Mouse (Mus musculus): ENCODE measurements at regions not wholly inside any gene's neighbourhood (a gene's known extent, or its start where the extent isn't known, plus 50 kb on each side); places are given as distances from the start of the nearest gene placed in this dataset.
A peak's percentile ranks its signal among the peaks of the same experiment; 100 is the strongest.

DNA sequence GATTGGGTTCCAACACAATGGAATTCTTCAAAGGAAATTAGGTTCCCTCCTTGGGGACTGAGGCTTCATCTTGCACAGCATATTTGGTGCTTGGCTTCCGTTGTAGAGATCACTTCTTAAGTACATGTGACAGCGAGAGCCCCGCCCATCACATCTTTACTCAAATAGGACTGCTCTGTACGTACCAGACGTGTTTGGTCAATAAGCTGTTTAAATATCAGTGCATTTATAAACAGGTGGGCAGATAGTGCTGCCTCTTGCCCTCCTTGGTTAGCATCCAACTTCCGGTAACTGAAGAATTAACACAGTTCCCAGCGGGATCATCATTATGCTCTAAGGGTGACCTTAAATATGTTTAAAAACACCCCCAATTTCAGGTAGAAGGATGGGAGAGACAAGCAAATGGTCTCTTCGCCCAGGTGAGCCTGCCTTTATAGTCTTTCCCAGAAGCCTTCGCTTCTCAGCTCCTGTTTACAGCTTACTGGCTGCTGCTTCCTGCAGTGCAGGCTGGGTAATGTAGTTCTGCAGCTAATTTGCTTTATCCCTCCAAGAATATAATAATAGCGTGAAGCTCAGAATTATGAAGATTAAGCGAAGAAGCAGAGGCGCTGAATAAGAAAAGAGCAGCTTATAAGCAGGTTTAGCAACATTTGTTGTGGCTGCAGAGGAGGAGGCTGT is 242.1 kb downstream of the Foxo1 start:
- peak; percentile 60 to 82 for DNase-seq (ENCODE audit: low spot score in 2 of 2)

DNA sequence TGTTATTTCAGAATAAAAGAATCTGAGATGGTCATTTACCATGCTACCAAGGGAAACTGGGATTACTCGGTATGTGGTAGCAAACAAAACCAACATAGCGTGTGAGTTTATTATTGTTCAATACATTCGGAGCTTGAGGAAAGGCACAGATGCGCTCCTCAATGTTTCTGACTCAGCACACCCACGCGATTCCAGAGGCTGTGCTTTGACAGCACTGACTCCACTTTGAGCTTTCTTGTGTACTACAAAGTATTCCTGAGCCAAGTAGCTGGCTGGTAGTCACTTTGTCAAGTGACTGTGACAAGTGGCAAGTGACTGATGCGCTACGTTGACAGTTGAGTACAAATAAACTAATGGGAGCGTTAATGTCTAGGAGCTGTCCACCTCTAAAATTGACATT is 235.8 kb downstream of the Foxo1 start:
- peak; percentile 51 to 78 for DNase-seq (ENCODE audit: low spot score in 2 of 2)

DNA sequence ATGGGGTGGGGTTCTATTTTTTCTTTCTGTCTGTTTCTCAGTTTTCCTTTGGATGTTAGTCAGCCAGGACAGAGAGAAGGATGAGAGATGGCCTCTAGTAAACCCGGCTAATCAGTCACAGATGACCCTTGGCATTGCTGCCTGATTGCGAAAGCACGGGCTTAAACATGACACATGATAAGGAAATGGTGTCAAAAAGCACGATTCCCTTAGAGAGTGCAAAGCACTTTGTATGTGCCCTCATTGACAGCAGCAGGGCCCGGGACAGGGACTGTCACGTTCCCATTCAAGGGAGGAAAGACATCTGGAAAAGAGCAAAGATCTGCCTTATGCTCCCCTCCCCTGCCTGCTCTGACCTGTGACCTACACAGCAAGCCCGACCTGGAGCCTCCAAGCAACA is 234.1 kb downstream of the Foxo1 start:
- DNase-seq (ENCODE audit: low spot score in 2 of 2) = no peak

DNA sequence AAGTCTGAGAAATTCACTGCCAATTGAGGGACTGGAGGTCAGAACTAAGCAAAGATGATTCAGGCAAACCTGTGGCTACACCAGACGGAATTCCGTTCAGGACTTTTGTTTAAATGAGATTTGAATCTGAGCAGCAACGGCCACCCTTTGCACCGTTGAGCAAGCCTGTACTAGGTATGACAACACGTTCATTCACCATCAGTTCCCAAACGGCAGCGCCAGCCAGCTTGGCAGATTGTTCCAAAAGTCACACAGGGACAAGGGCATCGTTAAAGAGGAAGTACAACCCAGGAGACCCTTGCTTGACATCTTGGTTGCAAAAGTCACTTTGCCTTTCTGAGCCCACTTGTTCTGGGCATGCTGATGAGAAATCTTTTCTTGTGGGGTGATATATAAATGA is 233.5 kb downstream of the Foxo1 start:
- no peak for DNase-seq (ENCODE audit: low spot score in 2 of 2)

DNA sequence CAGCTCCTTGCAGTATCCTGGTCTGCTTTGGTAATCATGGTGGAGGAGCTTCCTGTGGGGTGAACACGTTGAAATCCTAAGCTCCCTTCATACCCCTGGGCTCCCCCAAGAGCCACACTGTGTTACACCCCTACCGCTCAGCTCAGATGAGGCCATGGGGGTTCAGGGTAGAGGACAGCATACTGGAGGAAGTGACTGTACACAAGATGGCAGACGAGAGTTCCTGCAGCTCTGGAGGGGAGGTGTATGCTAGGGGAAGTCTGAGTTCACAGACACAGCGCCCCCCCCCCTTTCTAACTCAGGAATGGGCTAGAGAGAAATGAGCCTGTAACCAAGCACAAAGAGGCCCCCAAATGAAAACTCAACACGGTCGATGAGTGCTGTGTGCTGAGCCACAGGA is 231.9 kb downstream of the Foxo1 start:
- DNase-seq (ENCODE audit: low spot score in 2 of 2) = no peak

DNA sequence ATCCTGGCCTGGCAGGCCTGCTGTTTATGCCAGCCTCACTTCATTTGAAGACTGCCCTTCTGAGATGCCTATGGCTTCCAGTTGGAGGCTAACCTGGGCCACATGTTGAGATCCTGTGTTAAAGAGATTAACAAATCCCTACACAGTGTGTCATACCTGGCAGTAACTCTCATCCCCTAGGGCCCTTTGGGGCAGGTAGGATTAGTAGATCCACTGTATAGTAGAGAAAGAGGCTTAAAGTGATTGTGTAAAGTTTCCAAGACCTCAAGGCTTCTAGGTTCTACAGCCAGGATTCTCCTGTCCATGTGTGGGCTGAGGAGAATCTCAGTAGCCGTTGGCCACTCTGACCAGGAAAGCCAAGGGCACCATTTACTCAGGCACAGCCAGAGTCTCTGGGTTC is 231.4 kb downstream of the Foxo1 start:
- no peak for DNase-seq (ENCODE audit: low spot score in 2 of 2)

DNA sequence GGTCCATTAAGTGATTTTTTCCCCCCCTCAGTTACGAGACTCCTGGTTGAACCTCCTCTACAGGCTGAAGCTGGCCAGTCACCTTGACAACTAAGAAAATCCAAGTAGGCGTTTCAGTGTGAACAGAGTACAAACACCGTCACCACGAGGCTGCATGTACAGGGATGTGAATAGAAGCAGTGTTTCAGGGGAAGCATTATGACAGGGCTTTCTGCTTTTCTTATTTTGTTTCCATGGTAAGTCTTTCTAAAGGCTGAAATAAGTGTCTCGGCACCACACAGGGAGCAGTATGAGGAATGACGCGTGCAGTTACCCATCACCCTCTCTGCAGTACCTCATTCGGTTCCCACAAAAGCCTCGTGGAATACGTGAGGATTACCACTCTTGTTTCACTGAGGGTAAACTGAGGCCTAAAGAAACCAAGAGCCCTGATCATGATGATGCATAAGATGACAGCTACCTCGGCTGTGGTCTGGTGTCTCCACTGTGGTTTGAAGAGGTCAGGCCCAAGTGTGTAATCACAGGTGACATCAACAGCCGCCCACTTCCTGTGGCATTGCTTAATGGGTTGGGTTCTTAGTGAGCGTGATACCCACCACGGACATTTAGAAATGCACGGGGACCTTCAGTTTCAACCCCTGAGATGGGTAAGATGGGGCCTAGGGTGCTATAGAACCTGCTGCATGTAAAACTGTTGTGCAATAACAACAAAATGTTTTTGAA is 230.5 kb downstream of the Foxo1 start:
- peak in 1 of 2 experiments; percentile 13 for DNase-seq (ENCODE audit: low spot score in 2 of 2)

DNA sequence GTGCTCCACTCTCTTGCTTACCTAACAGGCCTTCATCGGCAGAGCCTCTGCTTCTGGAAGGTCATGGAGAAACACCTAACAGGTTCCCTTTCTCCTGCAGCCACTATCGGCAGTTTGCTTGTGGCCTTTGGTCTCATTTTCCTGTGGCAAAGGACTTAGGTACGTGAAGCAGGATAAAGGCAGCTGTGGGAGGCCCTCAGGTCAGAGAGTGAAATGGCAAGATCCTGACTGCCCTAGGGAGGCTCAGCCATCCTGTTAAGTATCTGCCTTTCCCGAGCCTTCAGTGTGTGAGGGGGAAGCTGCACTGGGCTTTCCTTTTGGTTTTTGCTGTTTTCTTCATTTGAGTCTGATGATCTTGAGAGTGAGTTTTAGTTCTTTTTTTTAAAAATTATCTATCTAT is 228.8 kb downstream of the Foxo1 start:
- DNase-seq (ENCODE audit: low spot score in 2 of 2) = no peak

DNA sequence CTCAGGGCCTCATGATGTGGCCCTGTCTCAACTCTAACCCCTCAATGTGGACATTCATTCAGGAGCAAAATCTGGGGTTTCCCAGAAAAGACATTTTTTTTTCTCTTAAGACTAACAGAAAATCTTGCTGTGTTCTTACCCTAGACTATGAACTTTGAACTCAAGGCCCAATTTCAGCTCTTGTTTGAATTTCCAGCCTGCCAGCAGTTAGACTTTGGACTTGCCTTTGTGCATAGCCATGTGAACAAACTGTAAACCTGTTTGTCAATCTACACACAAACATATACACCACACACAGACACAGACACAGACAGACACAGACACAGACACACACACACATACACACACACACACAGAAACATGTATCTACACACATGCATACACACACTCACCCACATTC is 227.3 kb downstream of the Foxo1 start:
- DNase-seq (ENCODE audit: low spot score in 2 of 2) = no peak

DNA sequence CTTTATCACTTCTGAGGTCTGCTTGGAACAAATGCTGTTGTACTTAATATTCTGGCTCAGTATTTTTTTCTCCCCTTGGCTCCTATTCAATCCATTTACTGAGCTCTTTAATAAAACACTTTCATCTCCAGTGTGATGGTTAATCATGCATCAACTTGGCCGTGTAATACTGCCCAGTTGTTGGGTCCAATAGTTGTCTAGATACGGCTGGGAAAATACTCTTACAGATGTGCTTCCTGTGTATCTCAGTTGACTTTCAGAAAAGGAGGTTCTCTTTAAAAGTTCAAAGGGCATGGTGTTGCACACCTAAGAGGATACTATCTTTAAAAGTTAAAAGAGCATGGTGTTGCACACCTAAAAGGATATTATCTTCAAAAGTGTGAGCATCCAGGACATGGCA is 226.8 kb downstream of the Foxo1 start:
- no peak for DNase-seq (ENCODE audit: low spot score in 2 of 2)

DNA sequence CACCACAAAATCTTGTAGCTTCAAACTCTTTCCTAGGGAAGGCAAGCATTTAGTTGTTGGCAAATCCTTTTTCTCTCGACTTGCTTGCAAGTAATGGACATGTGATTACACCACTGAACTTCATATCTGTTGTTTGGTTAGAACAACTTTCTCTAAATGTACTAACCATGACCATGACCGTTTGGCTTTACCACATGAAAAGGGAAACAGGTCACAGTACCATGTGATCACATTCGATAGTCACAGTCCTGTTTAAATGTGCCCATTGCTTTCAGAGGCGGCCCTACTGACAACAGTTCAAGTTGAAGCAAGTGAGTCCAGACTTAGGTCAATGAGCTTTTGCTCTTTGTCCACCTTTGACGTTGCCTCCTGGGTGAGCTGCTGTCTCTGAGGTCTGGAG is 211.1 kb downstream of the Foxo1 start:
- DNase-seq (ENCODE audit: low spot score in 2 of 2) = no peak

DNA sequence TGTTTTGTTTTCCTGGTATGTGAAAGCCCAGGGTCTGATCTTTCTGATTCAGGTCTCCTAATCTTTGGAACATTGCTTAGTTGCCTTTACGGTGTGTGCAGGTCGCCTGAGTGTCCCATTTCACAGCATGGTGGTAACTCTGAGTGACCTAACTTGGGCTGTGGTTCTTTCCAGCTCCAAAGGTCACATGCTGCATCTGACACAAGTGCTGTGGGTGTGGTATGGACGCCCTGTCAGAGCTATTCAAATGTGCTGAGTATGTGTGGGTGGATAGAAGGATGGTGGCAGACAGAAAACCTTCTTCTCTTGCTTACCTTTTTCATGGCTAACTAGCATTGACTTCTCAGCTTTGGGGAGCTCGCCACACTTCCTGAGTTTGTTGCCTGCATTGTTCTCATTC is 201.8 kb downstream of the Foxo1 start:
- no peak for DNase-seq (ENCODE audit: low spot score in 2 of 2)

DNA sequence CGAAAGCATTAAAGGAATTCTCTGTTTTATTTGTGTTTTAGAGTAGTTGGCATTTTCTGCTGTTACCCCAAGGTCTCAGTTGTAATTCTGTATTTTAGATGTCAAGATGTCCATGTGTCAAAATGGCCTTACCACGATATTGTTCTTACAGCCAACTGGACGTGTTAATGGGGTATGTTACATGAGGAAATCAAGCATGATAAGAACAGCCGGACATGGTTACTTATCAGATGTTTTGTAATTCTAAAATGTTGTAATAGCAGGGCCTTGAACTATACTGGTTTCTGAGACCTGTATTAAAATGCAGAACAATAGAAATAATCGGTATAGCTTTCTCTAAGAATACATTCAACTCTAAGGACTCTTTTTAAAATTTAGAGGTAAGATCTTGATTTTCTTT is 201.3 kb downstream of the Foxo1 start:
- DNase-seq (ENCODE audit: low spot score in 2 of 2) = no peak

DNA sequence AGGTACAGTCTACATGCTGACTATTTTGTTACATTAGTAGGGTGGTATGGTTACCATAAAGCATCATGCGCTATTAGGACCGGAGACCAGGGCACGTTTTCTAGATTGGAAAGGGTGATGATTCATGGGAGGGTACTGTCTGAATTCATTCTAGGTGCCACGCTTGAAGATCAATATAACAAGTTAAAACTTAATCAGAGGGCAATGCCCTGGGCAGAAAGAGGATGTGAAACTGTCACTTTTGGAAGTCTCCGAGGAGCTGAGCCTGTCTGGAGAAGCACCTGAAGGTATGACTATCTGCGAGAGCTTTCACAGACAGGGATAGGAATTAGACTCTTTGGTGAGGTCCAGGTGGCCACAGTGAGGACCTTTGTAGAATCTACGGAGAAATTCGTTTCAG is 200.2 kb downstream of the Foxo1 start:
- DNase-seq (ENCODE audit: low spot score in 2 of 2) = no peak

DNA sequence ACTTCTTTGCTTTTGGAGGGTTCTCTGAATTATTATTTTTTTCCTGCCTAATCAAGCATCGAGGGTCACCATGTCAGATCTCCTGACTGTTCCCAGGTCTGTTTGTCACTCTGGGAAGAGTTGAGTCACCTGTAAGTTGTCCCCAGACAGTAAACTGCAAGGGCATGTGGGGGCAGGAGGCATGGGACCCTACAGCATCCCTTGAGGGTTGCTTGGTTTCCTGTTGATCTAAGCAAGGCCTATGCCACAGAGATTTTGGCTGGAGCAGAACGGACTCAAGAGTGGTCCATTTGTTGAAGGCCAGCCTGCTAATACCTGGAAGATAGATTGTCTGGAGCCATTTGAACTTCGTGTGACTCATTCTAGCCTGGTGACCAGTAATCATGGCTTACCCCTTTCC is 199.7 kb downstream of the Foxo1 start:
- no peak for DNase-seq (ENCODE audit: low spot score in 2 of 2)

DNA sequence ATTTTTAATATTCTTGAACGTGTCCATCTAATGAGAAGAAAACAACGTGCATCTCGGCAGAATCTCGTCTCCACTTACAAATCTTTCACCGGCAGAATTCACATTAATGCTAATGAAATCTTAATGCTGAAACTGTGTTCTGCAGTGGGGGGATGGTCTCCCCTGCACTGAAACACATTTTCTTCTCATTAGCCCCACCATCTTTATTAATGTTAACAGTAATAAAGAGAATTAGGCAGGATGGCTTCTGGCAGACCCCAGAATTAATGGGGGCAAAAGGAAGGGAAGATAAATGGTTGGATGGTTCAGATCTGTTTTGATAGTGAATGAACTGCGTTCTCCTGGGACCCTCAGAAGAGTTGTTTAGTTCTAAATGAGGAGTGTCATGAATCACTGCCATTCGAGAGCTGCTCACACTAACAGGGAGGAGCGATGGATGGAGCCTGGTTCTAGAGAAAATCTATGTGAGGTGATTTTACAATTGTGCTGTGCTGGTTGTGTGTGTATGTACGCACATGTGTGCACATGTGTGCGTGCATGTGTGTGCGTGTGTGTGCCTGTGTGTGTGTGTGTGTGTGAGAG is 198.9 kb downstream of the Foxo1 start:
- DNase-seq (ENCODE audit: low spot score in 2 of 2) = no peak

DNA sequence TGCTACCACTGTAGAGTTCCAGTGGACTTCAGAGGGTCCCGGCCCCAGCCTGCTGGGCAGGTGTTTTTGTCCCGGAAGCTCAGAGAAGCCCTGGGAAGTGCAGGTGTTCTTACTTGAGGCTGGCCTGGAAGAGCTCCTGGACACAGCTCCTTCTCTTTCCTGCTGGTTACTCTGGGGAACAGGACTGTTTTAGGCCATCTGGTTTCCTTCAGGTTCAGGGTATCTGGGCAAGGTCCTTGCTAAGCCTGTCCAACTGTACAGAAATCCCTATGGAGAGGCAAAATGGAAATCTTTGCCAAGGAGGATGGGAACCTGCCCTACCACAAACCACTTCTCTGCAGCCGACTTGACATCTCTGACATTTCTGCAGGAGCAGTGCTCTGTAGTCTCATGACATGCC is 198.4 kb downstream of the Foxo1 start:
- no peak for DNase-seq (ENCODE audit: low spot score in 2 of 2)

DNA sequence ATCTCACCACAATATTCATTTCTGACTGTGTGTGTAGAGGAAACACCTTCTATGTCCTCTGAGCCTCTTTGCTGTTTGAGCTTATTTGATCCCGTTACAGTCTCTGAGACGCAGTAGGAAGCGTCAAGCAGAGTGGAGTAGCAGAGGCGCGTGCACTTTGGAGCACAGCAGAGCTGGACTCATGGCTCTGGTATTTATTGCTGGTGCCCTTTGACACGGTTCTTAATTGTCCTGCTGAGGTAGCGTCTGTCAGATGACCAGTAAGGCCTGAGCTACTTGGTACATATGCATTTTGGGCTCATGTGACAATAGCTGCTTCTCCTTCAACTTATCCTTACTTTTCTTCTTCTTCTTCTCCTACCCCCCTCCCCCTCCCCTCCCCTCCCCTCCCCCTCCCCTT is 195.8 kb downstream of the Foxo1 start:
- DNase-seq (ENCODE audit: low spot score in 2 of 2) = no peak

DNA sequence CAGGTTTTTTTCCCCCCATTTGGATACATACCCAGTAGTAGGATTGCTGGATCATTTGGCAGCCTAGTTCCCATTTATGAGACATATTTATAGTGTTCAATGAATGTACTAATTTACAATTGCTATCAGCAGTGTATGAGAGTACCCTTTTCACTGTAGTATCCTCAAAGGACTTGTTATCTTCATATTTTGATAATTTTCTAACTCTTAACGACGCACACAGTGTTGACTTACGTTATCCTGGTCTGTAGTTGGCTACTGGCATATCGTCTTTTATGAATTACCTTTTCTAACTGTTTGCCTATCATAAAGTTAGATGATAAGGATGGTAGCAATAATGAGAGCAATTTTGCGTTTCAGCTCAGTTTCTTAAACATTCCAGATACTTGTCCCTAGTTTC is 186.8 kb downstream of the Foxo1 start:
- no peak for DNase-seq (ENCODE audit: low spot score in 2 of 2)

DNA sequence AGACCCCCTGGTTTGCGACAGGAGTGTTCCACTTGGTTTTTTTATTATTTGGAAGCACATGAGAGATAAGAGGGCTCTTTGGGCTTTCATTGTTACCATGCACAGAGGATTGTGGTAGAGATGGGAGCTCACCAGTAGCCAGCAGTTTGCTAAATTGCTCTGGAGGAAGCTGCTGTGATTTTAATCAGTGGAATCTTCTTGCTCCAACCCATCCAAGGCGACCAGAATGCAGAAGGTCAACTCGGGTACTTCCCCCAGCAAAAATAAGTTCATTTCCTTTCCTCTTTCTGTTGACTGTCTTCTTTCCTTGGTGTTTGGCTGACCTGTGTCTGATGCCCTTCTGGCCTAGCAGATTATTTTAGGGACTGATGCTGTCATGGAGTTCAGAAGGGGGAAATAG is 184.9 kb downstream of the Foxo1 start:
- DNase-seq (ENCODE audit: low spot score in 2 of 2) = no peak

DNA sequence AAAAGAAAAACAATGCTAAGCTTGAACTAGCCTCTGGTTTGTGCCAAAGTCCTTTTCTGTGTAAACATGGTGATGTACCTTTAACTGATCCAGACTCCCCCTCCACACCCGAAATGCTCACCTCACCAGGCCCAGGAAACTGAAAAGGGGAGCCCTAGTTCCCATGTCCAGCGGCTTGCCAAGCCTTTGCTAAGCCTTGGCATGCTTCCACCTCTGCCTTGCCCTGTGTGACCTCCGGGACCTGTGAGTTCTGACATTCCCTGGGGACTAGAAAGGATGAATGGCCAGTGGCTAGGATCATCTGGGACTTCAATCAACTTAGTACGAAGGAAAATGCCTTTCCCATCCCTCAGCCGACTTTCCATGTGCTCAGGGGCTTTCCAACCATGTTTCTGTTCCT is 184.2 kb downstream of the Foxo1 start:
- no peak for DNase-seq (ENCODE audit: low spot score in 2 of 2)

DNA sequence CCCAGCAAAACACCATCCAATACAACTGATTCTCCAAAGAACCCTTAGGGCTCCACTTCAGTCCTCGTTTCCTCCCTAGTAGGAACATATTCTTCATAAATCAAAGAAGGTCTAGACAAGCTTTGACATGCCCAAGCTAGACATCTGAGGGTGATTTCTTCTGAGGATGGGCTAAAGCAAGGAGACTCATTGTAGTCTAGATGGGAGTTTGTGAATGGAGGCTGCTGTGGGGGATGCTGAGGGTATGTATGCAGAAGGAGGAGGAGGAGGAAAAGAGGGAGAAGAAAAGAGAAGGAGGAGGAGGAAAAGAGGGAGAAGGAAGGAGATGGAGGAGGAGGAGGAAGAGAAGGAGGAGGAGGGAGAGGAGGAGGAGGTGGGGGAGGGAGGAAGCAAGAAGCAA is 178.9 kb downstream of the Foxo1 start:
- DNase-seq (ENCODE audit: low spot score in 2 of 2) = no peak

DNA sequence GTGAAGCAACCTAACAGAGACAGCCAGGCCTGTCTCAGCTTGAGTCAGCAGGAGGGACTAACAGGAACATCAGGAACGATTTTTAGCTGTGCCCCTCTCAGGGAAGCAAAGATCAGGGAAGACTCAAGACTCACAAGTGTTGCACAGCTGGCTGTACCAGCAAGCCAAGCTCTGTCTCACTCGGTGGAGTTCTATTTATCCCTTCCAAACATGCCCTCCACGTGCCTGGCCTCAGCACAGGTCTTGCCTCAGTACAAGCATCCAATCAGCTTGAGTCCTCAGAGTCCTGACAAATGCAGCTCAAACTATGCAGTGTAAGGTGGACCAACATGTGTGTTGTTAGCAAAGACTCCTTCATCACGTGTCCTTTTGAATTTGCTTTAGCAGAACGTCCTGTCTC is 178.4 kb downstream of the Foxo1 start:
- DNase-seq (ENCODE audit: low spot score in 2 of 2) = no peak

Measured in frontal cortex, postnatal 36 days (tissue).